Mouse (Mus musculus): ENCODE measurements around the gene Dpp4.

DNA sequence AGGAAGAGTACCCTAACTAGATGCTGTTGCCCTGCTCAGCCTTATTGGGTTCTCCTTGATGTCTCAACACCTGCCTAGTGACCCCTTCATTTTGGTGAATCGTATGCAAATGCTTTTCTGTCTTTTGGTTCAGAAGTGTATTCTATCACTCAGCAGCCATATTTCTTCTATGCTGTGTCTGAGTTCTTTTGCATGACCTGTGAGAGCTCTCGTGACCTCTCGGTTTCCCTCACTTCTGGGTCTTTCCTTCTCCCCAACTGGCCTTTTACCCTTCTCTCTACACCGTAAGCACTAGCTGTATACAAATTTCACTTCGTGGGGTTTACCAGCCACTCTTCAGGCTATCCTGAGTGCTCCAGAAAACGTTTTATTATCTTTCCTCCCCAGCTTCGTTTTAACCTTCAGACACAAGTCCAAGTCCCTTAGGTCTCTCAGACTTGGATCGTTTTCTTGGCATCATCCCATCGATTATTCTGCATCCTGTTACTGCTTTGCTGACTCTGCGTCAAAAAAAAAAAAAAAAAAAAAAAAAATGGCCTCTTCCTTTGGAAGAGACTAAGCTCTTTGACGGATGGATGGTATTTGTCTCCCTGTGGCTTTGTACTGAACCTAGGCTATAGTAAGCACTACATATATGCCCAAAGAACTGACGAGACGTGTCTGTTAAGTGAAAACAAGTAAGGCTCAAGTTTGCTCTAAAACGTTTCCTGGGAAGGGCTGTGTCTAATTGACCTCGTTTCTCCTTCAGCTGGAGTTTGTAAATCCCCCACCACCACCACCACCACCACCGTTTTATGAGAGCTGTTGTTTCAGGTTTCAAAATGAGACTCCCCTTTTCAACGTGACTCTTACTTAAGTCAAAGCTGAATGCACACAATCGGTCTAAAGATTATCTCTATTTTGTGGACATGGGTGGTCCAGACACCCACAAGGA is 47.5 kb upstream of the Dpp4 start:
- TF ChIP-seq POLR2A (IDR thresholded peaks at IDR 0.05; ENCODE audit: borderline replicate concordance, extremely low read depth, low read depth, low read length) (no peak), CTCF (IDR thresholded peaks at IDR 0.05; ENCODE audit: insufficient read depth, low read length) (no peak)
